Mouse (Mus musculus): ENCODE measurements around the gene Micall1. TPM values are rescaled to one million over a fixed set of nuclear protein-coding genes. Genes with fewer than 3 reads are reported as not detected.

Gene Micall1
- polyA plus RNA-seq, 1 experiment from 2014 or later: 12.0 TPM

DNA sequence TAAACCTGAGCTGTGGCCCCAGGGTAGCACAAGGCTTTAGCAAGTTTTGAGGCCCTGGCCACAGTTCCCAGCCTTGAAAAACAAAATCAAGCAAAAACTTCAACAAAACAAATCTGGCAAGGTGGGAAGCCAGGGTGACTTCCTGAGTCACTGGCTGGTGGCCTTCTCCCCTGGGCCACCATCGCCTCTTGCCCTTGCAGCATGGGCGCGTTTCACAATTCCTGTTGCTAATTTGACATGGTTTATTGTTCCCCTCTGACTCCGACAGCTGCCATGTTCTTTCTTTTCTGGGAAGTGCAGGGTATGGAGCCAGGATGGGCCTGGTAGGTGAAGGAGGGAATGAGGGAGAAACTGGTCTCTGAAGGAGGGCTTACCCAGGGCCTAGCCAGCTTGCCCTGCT is 13.4 kb downstream of the Micall1 start:
- H3K27ac ChIP-seq: no peak overlapping the region
- ATAC-seq (ENCODE audit: low FRiP score, low read depth): no peak
- H3K4me1 ChIP-seq: peaks cover 4% of the 10 kb centered on the region; the same call in 1 of the 2 replicates
- no peak overlapping the region for H3K4me2 ChIP-seq (replicated peaks)
- no peaks in the 10 kb centered on the region for H3K9me3 ChIP-seq
- no peak overlapping the region for H3K4me3 ChIP-seq
- WGBS: 46% methylated on average over 4 of the region's 4 CpGs
- H3K27me3 ChIP-seq (replicated peaks): no peaks in the 10 kb centered on the region
- peaks cover 64% of the 10 kb centered on the region for H3K36me3 ChIP-seq
- H3K9ac ChIP-seq: no peak overlapping the region

DNA sequence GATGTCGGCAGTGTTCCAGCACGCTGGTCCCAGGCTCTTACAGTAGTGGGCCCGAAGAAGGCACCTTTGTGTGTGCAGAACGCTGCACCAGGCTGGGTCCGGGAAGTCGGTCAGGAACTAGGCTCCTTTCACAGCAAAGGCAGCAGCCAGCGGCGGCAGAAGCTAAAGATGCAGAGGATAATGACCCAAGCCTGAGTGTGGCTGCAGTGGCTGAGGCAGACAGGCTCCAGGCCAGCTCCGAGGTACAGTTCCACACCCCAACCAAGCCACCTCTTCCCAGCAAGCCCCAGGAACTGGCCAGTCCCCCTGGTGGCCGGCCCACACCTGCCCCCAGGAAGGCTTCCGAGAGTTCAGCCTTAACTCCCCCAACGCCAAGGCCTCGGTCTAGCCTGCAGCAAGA is 13.8 kb downstream of the Micall1 start:
- Histone ChIP-seq H3K4me2 (replicated peaks) (no peak overlapping the region), H3K4me1 (peaks cover 4% of the 10 kb centered on the region; the same call in 1 of the 2 replicates), H3K4me3 (no peak overlapping the region), H3K9ac (no peak overlapping the region), H3K27me3 (replicated peaks) (no peaks in the 10 kb centered on the region), H3K36me3 (peaks cover 65% of the 10 kb centered on the region), H3K27ac (no peak overlapping the region), H3K9me3 (no peaks in the 10 kb centered on the region)
- 84% methylated on average over 13 of the region's 13 CpGs for WGBS
- ATAC-seq (ENCODE audit: low FRiP score, low read depth): no peak

DNA sequence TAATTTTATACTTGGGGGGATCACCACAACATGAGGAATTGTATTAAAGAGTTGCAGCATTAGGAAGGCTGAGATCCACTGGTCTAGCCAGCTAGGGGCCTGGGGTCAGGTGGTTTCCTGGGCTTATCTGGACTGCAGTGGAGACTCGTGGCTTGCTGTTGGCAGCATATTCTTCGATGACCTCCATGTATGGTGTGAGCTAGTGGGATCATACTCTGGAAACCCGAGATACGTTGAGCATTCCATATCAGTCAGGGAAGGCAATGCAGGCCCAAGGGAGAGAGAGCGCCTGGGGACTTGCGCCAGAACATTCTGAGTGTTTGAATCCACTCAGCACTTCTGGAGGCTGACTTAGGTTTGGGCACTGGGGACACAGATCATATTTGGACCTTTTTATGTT is 15.1 kb downstream of the Micall1 start:
- peaks cover 76% of the 10 kb centered on the region for H3K36me3 ChIP-seq

DNA sequence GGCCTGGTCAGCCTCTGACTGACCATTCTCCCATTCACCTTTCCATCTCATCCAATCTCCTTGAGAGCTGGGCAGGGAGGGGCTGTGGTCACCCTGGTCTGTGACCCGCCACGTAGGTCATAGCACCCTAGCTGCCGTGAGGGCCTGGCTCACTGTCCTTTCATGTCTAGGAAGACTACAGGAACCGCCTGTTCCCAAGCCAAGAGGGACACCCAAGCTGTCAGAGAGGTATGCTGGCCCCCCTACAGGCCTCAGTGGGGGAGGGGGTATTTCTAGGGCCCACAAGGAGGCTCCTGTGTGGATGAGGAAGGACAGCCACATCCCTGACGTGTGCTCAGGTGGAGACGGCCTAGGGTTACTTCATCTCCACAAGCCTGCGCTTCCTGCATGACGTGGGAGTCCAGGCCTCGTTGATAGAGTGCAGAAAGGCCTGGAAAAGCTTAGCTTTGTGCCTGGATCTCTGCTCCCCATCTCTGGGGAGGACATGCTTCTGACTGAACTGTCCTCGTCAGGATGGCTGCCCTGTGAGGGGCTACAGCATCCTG is 15.7 kb downstream of the Micall1 start:
- ATAC-seq (ENCODE audit: low FRiP score, low read depth): no peak
- Histone ChIP-seq H3K36me3 (peaks cover 74% of the 10 kb centered on the region), H3K27ac (no peak overlapping the region), H3K4me2 (replicated peaks) (no peak overlapping the region), H3K9me3 (no peaks in the 10 kb centered on the region), H3K27me3 (replicated peaks) (no peaks in the 10 kb centered on the region), H3K9ac (no peak overlapping the region), H3K4me3 (no peak overlapping the region), H3K4me1 (peaks cover 4% of the 10 kb centered on the region; the same call in 1 of the 2 replicates)
- WGBS: 87% methylated on average over 10 of the region's 10 CpGs

More for the DNA sequence above, 15.1 kb downstream of the Micall1 start:
- no peak for ATAC-seq (ENCODE audit: low FRiP score, low read depth)
- Histone ChIP-seq H3K4me2 (replicated peaks) (no peak overlapping the region), H3K9ac (no peak overlapping the region), H3K4me3 (no peak overlapping the region), H3K27me3 (replicated peaks) (no peaks in the 10 kb centered on the region), H3K27ac (no peak overlapping the region), H3K9me3 (no peaks in the 10 kb centered on the region), H3K4me1 (peaks cover 4% of the 10 kb centered on the region; the same call in 1 of the 2 replicates)
- 91% methylated on average over 6 of the region's 6 CpGs for WGBS

GRCm38 (mm10) chr15:79126217-79126932 is 17.7 kb downstream of the Micall1 start:
- H3K4me3 ChIP-seq: no peak overlapping the region
- no peaks in the 10 kb centered on the region for H3K27me3 ChIP-seq (replicated peaks)
- peaks cover 80% of the 10 kb centered on the region for H3K36me3 ChIP-seq
- H3K4me1 ChIP-seq: peaks cover 8% of the 10 kb centered on the region; the same call in 1 of the 2 replicates
- no peak overlapping the region for H3K4me2 ChIP-seq (replicated peaks)
- H3K27ac ChIP-seq: no peak overlapping the region
- no peak overlapping the region for H3K9ac ChIP-seq
- ATAC-seq (ENCODE audit: low FRiP score, low read depth): no peak
- WGBS: 87% methylated on average over 13 of the region's 13 CpGs
- no peaks in the 10 kb centered on the region for H3K9me3 ChIP-seq

GRCm38 (mm10) chr15:79127101-79127500 is 18.4 kb downstream of the Micall1 start:
- no peak for ATAC-seq (ENCODE audit: low FRiP score, low read depth)
- H3K4me1 ChIP-seq: peaks cover 8% of the 10 kb centered on the region; the same call in 1 of the 2 replicates
- WGBS: 95% methylated on average over 12 of the region's 12 CpGs

DNA sequence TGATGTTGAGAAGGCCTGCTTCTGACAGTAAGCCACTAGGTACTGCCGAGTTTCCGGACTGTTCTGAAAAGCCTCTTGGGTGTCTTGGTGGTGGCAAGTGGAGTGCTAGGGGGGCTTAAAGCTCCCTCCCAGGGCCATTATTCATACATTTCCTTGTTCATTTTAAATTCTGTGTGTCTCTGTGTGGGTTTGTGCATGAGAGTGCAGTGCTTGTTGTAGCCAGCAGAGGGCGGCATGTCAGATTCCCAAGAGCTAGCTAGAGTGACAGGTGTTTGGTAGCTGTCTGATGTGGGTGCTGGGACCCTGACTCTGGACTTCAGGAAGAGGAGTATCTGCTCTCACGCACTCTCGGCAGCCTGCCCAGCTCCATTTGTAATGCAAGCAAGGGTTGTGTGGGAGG is 19.5 kb downstream of the Micall1 start:
- no peak overlapping the region for H3K27ac ChIP-seq
- H3K9me3 ChIP-seq: no peaks in the 10 kb centered on the region
- H3K4me2 ChIP-seq (replicated peaks): no peak overlapping the region
- 92% methylated on average over 5 of the region's 5 CpGs for WGBS
- peaks cover 4% of the 10 kb centered on the region; the same call in 1 of the 2 replicates for H3K4me1 ChIP-seq
- H3K36me3 ChIP-seq: peaks cover 83% of the 10 kb centered on the region
- H3K9ac ChIP-seq: no peak overlapping the region
- ATAC-seq (ENCODE audit: low FRiP score, low read depth): no peak
- no peak overlapping the region for H3K4me3 ChIP-seq
- no peaks in the 10 kb centered on the region for H3K27me3 ChIP-seq (replicated peaks)

More at GRCm38 (mm10) chr15:79127101-79127500, 18.4 kb downstream of the Micall1 start:
- Histone ChIP-seq H3K36me3 (peaks cover 85% of the 10 kb centered on the region), H3K4me3 (no peak overlapping the region), H3K27me3 (replicated peaks) (no peaks in the 10 kb centered on the region), H3K9ac (no peak overlapping the region), H3K27ac (no peak overlapping the region), H3K4me2 (replicated peaks) (no peak overlapping the region), H3K9me3 (no peaks in the 10 kb centered on the region)

- peaks cover 81% of the 10 kb centered on the region for H3K36me3 ChIP-seq
- no peaks in the 10 kb centered on the region for H3K27me3 ChIP-seq (replicated peaks)
- no peak overlapping the region for H3K27ac ChIP-seq
- no peak overlapping the region for H3K9ac ChIP-seq
- no peaks in the 10 kb centered on the region for H3K9me3 ChIP-seq
- H3K4me2 ChIP-seq (replicated peaks): no peak overlapping the region
- H3K4me1 ChIP-seq: peaks cover 4% of the 10 kb centered on the region; the same call in 1 of the 2 replicates
- WGBS: 82% methylated on average over 7 of the region's 7 CpGs
- ATAC-seq (ENCODE audit: low FRiP score, low read depth): no peak
- no peak overlapping the region for H3K4me3 ChIP-seq
Observed at GRCm38 (mm10) chr15:79129311-79129710, 20.6 kb downstream of the Micall1 start.

- H3K4me2 ChIP-seq (replicated peaks): no peak overlapping the region
- no peak for ATAC-seq (ENCODE audit: low FRiP score, low read depth)
- no peak overlapping the region for H3K27ac ChIP-seq
- WGBS: 86% methylated on average over 10 of the region's 10 CpGs
- peaks cover 7% of the 10 kb centered on the region; the same call in 1 of the 2 replicates for H3K4me1 ChIP-seq
- H3K36me3 ChIP-seq: peaks cover 73% of the 10 kb centered on the region
- H3K9me3 ChIP-seq: no peaks in the 10 kb centered on the region
- no peak overlapping the region for H3K9ac ChIP-seq
- no peak overlapping the region for H3K4me3 ChIP-seq
- H3K27me3 ChIP-seq (replicated peaks): no peaks in the 10 kb centered on the region
Observed at GRCm38 (mm10) chr15:79130782-79131181, 22.1 kb downstream of the Micall1 start.

- no peak for ATAC-seq (ENCODE audit: low FRiP score, low read depth)
- Histone ChIP-seq H3K9me3 (no peaks in the 10 kb centered on the region), H3K4me1 (peaks cover 7% of the 10 kb centered on the region; the same call in 1 of the 2 replicates), H3K9ac (no peak overlapping the region), H3K27me3 (replicated peaks) (no peaks in the 10 kb centered on the region), H3K4me2 (replicated peaks) (no peak overlapping the region), H3K27ac (no peak overlapping the region), H3K36me3 (peaks cover 67% of the 10 kb centered on the region), H3K4me3 (no peak overlapping the region)
- WGBS: 65% methylated on average over 7 of the region's 7 CpGs
Observed at GRCm38 (mm10) chr15:79131442-79131841, 22.7 kb downstream of the Micall1 start.

GRCm38 (mm10) chr15:79133191-79133661 is 24.5 kb downstream of the Micall1 start:
- no peak for ATAC-seq (ENCODE audit: low FRiP score, low read depth)
- no peaks in the 10 kb centered on the region for H3K9me3 ChIP-seq
- no peak overlapping the region for H3K4me3 ChIP-seq
- peaks cover 52% of the 10 kb centered on the region for H3K36me3 ChIP-seq
- no peak overlapping the region for H3K4me2 ChIP-seq (replicated peaks)
- no peaks in the 10 kb centered on the region for H3K27me3 ChIP-seq (replicated peaks)
- 84% methylated on average over 6 of the region's 6 CpGs for WGBS
- peaks cover 7% of the 10 kb centered on the region; the same call in 1 of the 2 replicates for H3K4me1 ChIP-seq
- no peak overlapping the region for H3K27ac ChIP-seq
- no peak overlapping the region for H3K9ac ChIP-seq

DNA sequence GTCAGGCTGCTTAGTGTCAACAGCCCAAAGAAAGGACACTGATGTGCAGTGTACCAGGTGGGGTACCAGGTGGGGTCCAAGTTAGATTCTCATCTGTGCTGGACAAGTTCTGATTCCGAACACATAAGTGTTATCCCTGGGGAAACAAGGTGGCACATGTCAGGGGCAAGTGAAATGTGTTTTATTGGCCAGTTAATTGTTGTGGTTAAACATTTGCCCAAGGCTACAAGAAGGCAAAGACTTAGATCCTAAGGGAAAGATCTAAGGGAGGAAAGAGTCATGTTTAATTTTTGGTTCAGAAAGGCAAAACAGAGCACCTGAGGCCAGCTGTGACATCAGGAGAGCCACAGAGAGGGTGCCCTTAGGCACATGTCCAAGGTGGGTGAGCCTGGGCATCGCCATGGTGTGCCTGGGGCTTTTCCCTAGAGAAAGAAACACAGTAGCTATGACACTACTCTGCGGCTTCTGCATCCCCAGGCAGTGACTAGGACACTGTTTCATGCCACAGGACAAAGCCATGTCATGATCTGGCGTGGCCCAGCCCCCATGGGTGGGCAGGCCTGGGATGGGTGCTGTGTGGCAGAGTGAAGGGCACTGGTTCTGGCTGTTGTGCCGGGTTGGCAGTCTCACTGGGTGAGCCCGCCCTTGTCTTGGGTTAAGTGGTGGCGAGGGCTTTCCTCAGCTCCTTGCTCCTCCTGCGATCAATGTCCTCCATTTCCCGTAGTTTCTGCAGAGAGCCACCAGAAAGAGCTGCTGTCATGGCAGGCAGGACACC is 26.0 kb downstream of the Micall1 start:
- Histone ChIP-seq H3K9ac (no peak overlapping the region), H3K36me3 (peaks cover 43% of the 10 kb centered on the region), H3K4me1 (peaks cover 7% of the 10 kb centered on the region; the same call in 1 of the 2 replicates), H3K27ac (no peak overlapping the region), H3K27me3 (replicated peaks) (no peaks in the 10 kb centered on the region), H3K4me2 (replicated peaks) (no peak overlapping the region), H3K9me3 (no peaks in the 10 kb centered on the region), H3K4me3 (no peak overlapping the region)
- ATAC-seq (ENCODE audit: low FRiP score, low read depth): no peak
- 84% methylated on average over 9 of the region's 9 CpGs for WGBS
